Mouse (Mus musculus) stomach, embryonic 14.5 days (tissue): Measurements from ENCODE around the gene Tomm40. TPM values are rescaled to one million over a fixed set of nuclear protein-coding genes. Genes with fewer than 3 reads are reported as not detected.

Experiments
- ATAC-seq: fragments of 200-750 bp; cut with Nextera tagmentation; 2 replicates; pipeline ENCODE4 v1.8.0; 2017; ENCODE audit warnings: low read depth, moderate TSS enrichment; ENCODE audit not compliant: insufficient number of reproducible peaks, insufficient read depth, low FRiP score
- H3K27ac ChIP-seq: fragments of 300-500 bp; sonication (generic); 2 replicates; pipeline ENCODE4 v1.5.1; 2014; ENCODE audit warnings: mild to moderate bottlenecking, low read length, moderate library complexity, mixed read lengths
- H3K27me3 ChIP-seq: fragments of 300-500 bp; sonication (generic); 2 replicates; pipeline ENCODE4 v1.6.1; 2014; ENCODE audit warnings: low read length, control low read depth, mixed read lengths; ENCODE audit not compliant: control insufficient read depth, insufficient read depth
- H3K36me3 ChIP-seq: fragments of 300-500 bp; sonication (generic); 2 replicates; pipeline ENCODE4 v1.6.1; 2014; ENCODE audit warnings: mild to moderate bottlenecking, control low read depth, low read length, moderate library complexity, mixed read lengths; ENCODE audit not compliant: control insufficient read depth, insufficient read depth
- H3K4me1 ChIP-seq: fragments of 300-500 bp; sonication (generic); 2 replicates; pipeline ENCODE4 v1.6.1; 2014; ENCODE audit warnings: low read length, control low read depth, mixed read lengths; ENCODE audit not compliant: control insufficient read depth, insufficient read depth
- H3K4me2 ChIP-seq: fragments of 300-500 bp; sonication (generic); replicated peaks from 2 replicates; pipeline ENCODE4 v1.6.1; 2014; ENCODE audit warnings: low read depth, low read length, control low read depth
- H3K4me3 ChIP-seq: fragments of 300-500 bp; sonication (generic); 2 replicates; pipeline ENCODE4 v1.5.1; 2014; ENCODE audit warnings: low read depth, low read length, control low read depth
- H3K9ac ChIP-seq: fragments of 300-500 bp; sonication (generic); replicated peaks from 2 replicates; pipeline ENCODE4 v1.6.1; 2014; ENCODE audit warnings: low read depth, mild to moderate bottlenecking, control low read depth, low read length, moderate library complexity, mixed read lengths
- H3K9me3 ChIP-seq: fragments of 300-500 bp; sonication (generic); 2 replicates; pipeline ENCODE4 v1.6.1; 2016; ENCODE audit warnings: low read depth, low read length, control low read depth; ENCODE audit not compliant: control insufficient read depth
- WGBS: fragments of 180-500 bp; shearing (Covaris S2); extraction: QIAGEN DNeasy Blood & Tissue Kit; methylation state at CpG from one replicate; pipeline ENCODE4 v1.1.7; 2014; 5-methylcytosine and 5-hydroxymethylcytosine counted together
- polyA plus RNA-seq: library from polyadenylated mRNA; unstranded; fragments of >200 nt; fragmentation: Nextera tagmentation; extraction: Ambion mirVana; gene quantifications from 2 replicates; pipeline ENCODE4 v1.2.1, GENCODE M21; 2014

Tomm40 gene
- polyA plus RNA-seq, 1 experiment from 2014 or later: 91.2 TPM

GRCm38 (mm10) chr7:19710650-19711049 lies 4.6 kb downstream of the Tomm40 start:
- no peak overlapping the region for H3K4me3 ChIP-seq
- 93% methylated on average over 10 of the region's 10 CpGs for WGBS
- H3K27me3 ChIP-seq: no peaks in the 10 kb centered on the region
- no peak for ATAC-seq
- peaks cover 8% of the 10 kb centered on the region; the same call in 1 of the 2 replicates for H3K4me1 ChIP-seq
- H3K4me2 ChIP-seq: no peak overlapping the region
- no peaks in the 10 kb centered on the region for H3K9me3 ChIP-seq
- H3K9ac ChIP-seq: no peak overlapping the region
- peaks cover 48% of the 10 kb centered on the region for H3K36me3 ChIP-seq
- no peak overlapping the region for H3K27ac ChIP-seq

DNA sequence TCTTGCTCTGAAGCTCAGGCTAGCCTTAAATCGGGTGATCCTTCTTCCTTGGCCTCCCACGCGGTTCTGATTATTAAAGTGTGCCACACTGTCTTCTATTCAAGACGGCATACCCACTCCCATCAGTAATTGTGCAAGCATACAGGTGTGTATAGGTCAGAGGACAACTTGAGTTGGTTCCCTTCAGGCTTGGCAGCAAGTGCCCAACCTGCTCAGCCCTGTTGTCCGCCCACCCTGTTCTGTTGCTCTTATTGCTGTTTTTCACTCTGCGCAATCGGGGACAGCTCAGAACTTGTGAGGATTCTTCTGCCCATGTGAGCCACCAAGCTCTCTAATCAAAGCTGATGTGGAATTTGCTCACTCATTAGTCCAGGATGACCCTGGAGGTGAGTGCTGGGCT lies 10.0 kb downstream of the Tomm40 start:
- H3K4me1 ChIP-seq: peaks cover 6% of the 10 kb centered on the region
- peaks cover 26% of the 10 kb centered on the region for H3K36me3 ChIP-seq
- no peak overlapping the region for H3K9ac ChIP-seq
- H3K4me2 ChIP-seq: no peak overlapping the region
- H3K27me3 ChIP-seq: no peaks in the 10 kb centered on the region
- H3K27ac ChIP-seq: no peak overlapping the region
- H3K9me3 ChIP-seq: no peaks in the 10 kb centered on the region
- H3K4me3 ChIP-seq: no peak overlapping the region
- no peak for ATAC-seq
- 93% methylated on average over 7 of the region's 7 CpGs for WGBS

DNA sequence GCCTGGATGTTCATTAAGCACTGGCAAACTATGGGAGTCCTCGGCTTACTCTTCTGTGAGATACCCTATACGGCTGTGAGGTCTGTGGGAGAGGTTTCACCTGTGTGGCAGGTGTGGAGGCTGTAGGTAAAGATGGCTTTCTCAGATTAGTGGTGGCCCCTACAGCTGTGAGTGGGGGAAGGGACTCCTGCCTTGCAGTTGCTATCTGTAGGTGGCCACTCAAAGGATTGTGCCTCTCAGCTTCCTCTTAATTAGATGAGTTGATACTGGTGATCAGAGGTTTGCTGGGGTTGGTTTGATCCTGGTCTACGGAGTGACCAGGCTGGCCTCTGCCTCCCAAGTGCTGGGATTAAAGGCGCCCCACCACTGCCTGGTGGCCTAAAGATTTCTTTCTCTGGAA lies 10.8 kb downstream of the Tomm40 start:
- Histone ChIP-seq H3K4me2 (no peak overlapping the region), H3K9ac (no peak overlapping the region), H3K4me3 (no peak overlapping the region), H3K27ac (no peak overlapping the region), H3K36me3 (peaks cover 20% of the 10 kb centered on the region), H3K27me3 (no peaks in the 10 kb centered on the region), H3K9me3 (no peaks in the 10 kb centered on the region), H3K4me1 (peaks cover 7% of the 10 kb centered on the region)
- no peak for ATAC-seq
- 88% methylated on average over 4 of the region's 4 CpGs for WGBS

- H3K4me3 ChIP-seq: no peak overlapping the region
- peaks cover 19% of the 10 kb centered on the region for H3K4me1 ChIP-seq
- H3K9me3 ChIP-seq: no peaks in the 10 kb centered on the region
- ATAC-seq: no peak
- no peaks in the 10 kb centered on the region for H3K27me3 ChIP-seq
- no peak overlapping the region for H3K27ac ChIP-seq
- H3K9ac ChIP-seq: no peak overlapping the region
- WGBS: 93% methylated on average over 16 of the region's 16 CpGs
- peaks cover 14% of the 10 kb centered on the region for H3K36me3 ChIP-seq
- H3K4me2 ChIP-seq: no peak overlapping the region
Measured at GRCm38 (mm10) chr7:19702859-19703555, 12.2 kb downstream of the Tomm40 start.

GRCm38 (mm10) chr7:19701069-19701761 lies 14.0 kb downstream of the Tomm40 start:
- Histone ChIP-seq H3K27ac (peak overlapping the region; percentile 35; the same call in 1 of the 2 replicates), H3K4me1 (peaks cover 19% of the 10 kb centered on the region), H3K4me3 (no peak overlapping the region), H3K27me3 (no peaks in the 10 kb centered on the region), H3K4me2 (no peak overlapping the region), H3K9me3 (no peaks in the 10 kb centered on the region), H3K36me3 (peaks cover 7% of the 10 kb centered on the region), H3K9ac (no peak overlapping the region)
- peak; percentile 85 for ATAC-seq
- 29% methylated on average over 21 of the region's 22 CpGs for WGBS

DNA sequence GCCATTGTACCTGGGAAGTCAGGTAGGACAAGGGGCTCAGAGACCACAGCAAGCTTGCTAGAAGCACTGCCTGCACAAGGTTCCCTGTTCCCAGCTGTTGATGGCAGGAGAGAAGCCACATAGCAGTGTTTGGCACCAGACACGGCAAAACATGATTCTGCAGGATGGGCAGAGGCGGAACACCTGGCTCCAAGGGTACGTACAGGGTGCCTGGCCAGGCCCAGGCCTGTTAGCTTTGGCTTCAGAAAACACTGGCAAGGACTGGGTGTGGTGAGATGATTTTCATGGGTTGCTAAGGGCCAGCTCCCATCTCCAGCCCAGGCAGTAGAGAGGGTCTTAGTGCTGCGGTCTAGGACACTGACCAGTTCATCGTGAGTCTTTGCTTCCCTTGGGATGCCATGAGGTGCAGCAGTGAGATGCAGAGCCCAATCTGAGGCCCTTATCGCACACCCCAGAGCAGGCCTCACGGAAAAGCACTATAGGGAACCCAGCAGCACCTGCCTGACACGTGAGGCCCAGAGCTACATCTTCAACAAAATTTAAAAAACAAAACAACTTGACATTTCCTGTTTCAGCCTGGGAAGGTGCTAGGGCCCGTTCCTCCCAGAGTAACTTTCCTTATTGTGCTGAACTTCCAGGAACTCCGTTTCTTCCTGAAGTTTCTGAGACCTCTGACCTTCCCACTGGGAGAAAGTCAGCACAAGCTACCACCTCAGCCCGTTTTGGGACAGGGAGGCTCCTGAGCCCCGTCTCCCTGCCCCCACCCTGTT lies 14.8 kb downstream of the Tomm40 start:
- H3K9me3 ChIP-seq: no peaks in the 10 kb centered on the region
- ATAC-seq: no peak
- H3K4me1 ChIP-seq: peaks cover 19% of the 10 kb centered on the region
- H3K4me3 ChIP-seq: no peak overlapping the region
- H3K27me3 ChIP-seq: no peaks in the 10 kb centered on the region
- no peak overlapping the region for H3K9ac ChIP-seq
- WGBS: 55% methylated on average over 12 of the region's 12 CpGs
- peaks cover 7% of the 10 kb centered on the region for H3K36me3 ChIP-seq
- no peak overlapping the region for H3K4me2 ChIP-seq
- peak overlapping the region; percentile 35; the same call in 1 of the 2 replicates for H3K27ac ChIP-seq

DNA sequence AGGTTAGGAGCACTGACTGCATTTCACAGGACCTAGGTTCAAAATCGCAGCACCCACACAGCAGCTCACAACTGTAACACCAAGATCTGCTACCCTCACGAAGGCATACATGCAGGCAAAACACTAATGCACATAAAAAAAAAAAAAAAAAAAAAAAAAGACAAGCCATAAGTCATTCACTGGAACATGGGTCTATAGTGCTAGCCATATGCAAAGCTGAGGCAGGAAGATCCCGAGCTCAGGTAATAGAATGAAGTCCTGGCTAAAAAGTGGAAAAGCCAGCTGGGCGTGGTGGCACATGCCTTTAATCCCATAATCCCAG lies 15.4 kb downstream of the Tomm40 start:
- H3K9me3 ChIP-seq: no peaks in the 10 kb centered on the region
- H3K27me3 ChIP-seq: no peaks in the 10 kb centered on the region
- no peak overlapping the region for H3K27ac ChIP-seq
- no peak overlapping the region for H3K9ac ChIP-seq
- H3K4me1 ChIP-seq: peaks cover 19% of the 10 kb centered on the region
- no peak overlapping the region for H3K4me2 ChIP-seq
- ATAC-seq: no peak
- no peak overlapping the region for H3K4me3 ChIP-seq
- WGBS: 78% methylated on average over 4 of the region's 4 CpGs
- H3K36me3 ChIP-seq: peaks cover 7% of the 10 kb centered on the region

GRCm38 (mm10) chr7:19698907-19699826 lies 16.1 kb downstream of the Tomm40 start, which contains the start of gene Apoe:
Apoe (minus strand) TSS chr7:19699188.
- peak; percentile 17; the same call in 1 of the 2 replicates for ATAC-seq
- H3K27ac ChIP-seq: no peak within 1 kb of the TSS

More at GRCm38 (mm10) chr7:19698907-19699826, 16.1 kb downstream of the Tomm40 start, which contains the start of gene Apoe:
- Histone ChIP-seq H3K4me1 (peaks cover 19% of the 10 kb centered on the region), H3K36me3 (peaks cover 7% of the 10 kb centered on the region), H3K27me3 (no peaks in the 10 kb centered on the region), H3K4me2 (peak within 1 kb of the TSS; percentile 59), H3K4me3 (peak within 1 kb of the TSS; percentile 20), H3K9me3 (no peaks in the 10 kb centered on the region), H3K9ac (peak within 1 kb of the TSS; percentile 19; the same call in 1 of the 2 replicates)
- 2% methylated on average over 20 of the region's 20 CpGs for WGBS
